Mouse (Mus musculus): Measurements from ENCODE around the gene Aldh1l2. TPM values are rescaled to one million over a fixed set of nuclear protein-coding genes. Genes with fewer than 3 reads are reported as not detected.

The Aldh1l2 gene
- 2.6 TPM for polyA plus RNA-seq (2014; fragmentation: Illumina TruSeq; extraction: RNeasy Lipid Tissue Mini Kit (QIAGEN cat#74804); ENCODE audit: low read depth, low replicate concordance)

DNA sequence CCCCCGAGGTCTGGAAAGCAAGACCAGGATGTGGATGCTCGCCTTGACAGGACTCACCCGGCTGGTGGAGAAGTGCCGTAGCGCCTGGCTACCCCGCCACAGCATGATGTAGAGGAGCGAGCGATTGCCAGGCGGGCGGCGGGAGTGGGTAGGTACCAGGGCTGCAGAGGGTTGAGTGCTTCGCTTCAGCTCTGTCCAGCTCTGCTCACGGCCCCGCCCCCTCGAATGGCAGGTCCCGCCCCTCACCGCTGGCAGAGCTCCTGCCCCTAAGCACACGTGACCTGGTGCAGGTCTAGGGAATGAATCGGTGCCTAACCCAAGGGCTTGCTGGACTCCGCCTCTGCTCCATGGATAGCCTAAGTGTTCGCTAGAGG, at the start of gene Aldh1l2:
TSS of gene Aldh1l2 (minus strand) at position 231 of the 374 bp plus-strand sequence.

DNA sequence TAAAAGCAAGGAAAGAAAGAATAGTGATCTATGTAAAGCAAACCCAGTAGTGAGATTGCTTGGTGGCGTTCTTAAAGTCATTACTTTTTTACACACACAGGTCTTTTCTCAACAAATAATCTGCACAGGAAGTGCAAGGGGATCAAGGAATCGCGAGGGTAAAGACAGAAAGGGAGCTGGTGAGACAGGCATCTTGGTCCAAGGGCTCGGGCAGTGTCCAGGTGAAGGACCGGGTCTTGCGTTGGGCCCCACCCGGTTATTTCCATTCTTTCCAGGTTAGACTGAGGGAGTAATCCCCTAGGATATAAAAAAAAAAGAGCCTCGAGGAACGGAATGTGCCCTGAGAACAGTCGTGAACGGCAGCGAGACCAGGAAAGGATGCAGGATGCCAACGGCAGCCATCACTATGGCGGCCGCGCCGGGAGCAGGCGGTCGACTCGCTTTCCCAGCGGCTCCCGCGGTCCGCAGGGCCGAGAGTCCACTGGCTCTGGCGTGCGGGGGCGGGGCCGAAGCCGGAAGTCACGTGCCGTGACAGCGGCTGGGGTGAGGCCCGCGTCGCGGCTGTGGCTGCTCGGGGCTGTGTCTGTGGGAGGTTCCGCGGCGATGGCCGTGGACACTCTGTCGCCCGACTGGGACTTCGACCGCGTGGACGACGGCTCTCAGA, 9.6 kb upstream of the Aldh1l2 start, which contains the start of gene Washc4:
TSS of gene Washc4 (plus strand) at position 314 of the 664 bp plus-strand sequence.

Other genes starting within 250 kb of the Aldh1l2 start
- gene Slc41a2, start 196.3 kb downstream of the Aldh1l2 start, polyA plus RNA-seq (2014; fragmentation: Illumina TruSeq; extraction: RNeasy Lipid Tissue Mini Kit (QIAGEN cat#74804); ENCODE audit: low read depth, low replicate concordance): 15.4 TPM
- gene D10Wsu102e, start 173.9 kb downstream of the Aldh1l2 start, polyA plus RNA-seq (2014; fragmentation: Illumina TruSeq; extraction: RNeasy Lipid Tissue Mini Kit (QIAGEN cat#74804); ENCODE audit: low read depth, low replicate concordance): 0.97 TPM
- 63.0 TPM for gene Washc4, start 9.6 kb upstream of the Aldh1l2 start, polyA plus RNA-seq (2014; fragmentation: Illumina TruSeq; extraction: RNeasy Lipid Tissue Mini Kit (QIAGEN cat#74804); ENCODE audit: low read depth, low replicate concordance)
- gene Appl2, start 114.6 kb upstream of the Aldh1l2 start, polyA plus RNA-seq (2014; fragmentation: Illumina TruSeq; extraction: RNeasy Lipid Tissue Mini Kit (QIAGEN cat#74804); ENCODE audit: low read depth, low replicate concordance): 77.4 TPM
- gene 1500009L16Rik, start 188.7 kb upstream of the Aldh1l2 start, polyA plus RNA-seq (2014; fragmentation: Illumina TruSeq; extraction: RNeasy Lipid Tissue Mini Kit (QIAGEN cat#74804); ENCODE audit: low read depth, low replicate concordance): 2.5 TPM